Mouse (Mus musculus): ENCODE results near the gene Sf3b4.
"Not testable (repeated sequence)": the region's sequence is repeated elsewhere in the genome, so short reads cannot be mapped to it uniquely, and the experiment has no call there.

Sf3b4 gene

DNA sequence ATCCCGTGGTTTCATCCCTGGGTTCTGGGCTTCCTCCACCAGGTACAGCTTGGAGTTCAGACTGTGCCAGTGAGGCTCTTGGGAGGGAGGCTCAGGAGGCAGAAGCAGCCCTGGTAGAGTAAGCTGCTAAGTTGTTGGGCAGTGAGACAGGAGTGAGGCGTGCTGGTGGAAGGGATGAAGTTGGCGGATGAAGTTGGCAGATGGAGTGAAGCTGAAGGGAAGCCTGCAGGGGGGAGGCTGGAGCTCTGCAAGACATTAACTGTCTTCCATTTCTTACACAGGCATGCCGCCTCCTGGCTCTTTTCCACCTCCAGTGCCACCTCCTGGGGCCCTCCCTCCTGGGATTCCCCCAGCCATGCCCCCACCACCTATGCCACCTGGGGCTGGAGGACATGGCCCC, 1.9 kb downstream of the Sf3b4 start:
- not testable (repeated sequence) for DNase-seq

DNA sequence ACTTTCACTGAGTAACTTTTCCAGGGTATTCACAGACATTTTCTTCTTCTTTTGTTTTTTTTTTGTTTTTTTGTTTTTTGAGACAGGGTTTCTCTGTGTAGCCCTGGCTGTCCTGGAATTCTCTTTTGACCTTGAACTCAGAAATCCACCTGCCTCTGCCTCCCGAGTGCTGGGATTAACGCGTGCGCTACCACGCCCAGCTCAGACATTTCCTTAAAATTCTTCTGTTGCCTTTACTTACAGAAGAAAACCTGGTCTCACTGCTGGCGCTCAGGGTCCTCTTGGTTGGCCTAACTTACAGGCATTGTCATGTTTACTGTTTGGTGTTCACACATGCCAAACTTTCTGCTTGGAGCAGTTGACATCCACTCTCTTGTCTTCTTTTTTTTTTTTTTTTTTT, 3.1 kb downstream of the Sf3b4 start:
- DNase-seq, result no peak

DNA sequence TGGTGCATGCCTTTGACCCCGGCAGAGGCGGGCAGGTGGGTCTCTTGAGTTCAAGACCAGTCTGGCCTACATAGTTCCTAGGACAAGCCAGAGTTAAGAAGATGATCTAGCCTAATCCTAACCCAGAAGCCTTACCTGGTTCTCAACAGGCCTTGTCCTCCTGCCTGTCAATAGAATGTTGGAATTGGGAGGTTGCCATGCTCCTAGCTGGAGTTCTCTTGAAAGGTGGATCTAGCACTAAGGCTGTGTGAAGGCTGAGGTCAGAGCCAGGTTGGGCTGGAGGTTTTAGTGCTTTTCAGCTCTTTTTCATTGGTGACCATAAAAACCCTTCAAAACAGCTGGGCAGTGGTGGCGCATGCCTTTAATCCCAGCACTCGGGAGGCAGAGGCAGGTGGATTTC, 6.3 kb downstream of the Sf3b4 start:
- DNase-seq, result no peak

DNA sequence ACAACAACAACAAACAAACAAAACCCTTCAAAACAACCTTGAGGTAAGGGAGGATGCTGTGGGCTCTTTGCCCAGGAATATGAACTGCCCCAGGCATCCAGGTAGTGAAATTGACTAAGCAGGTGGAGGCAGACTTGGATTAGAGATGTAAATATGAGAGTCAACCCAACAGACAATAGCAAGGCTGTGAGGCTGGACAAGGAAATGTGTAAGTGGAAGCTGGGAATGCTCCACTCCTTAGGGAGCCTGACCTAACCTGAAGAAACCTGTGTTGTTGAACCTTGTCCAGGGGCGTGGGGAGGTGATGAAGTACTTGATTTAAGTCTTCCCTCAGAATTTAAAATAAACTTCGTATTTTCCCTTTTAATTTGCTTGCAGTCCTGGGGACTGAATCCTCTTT, 6.8 kb downstream of the Sf3b4 start:
- DNase-seq, result no peak

DNA sequence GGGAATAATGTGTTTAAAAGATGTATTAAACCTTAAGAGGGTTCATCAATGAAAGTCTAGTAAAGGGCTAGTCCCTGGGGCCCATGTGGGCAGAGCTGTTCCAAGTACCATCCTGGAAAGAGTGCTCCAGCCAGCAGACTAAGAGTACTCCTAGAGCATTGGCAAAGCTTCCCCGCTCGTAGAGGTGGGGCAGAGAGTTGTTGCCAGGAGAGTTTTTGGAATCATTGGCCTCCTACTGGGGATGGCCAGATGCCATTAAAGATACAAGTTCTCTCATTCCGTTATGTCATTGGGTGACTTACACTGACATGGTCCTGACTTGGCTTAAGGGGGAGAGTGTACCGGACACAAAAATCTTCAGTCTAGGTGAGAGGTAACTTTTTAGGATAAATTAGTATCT, 7.4 kb downstream of the Sf3b4 start:
- no peak for DNase-seq

DNA sequence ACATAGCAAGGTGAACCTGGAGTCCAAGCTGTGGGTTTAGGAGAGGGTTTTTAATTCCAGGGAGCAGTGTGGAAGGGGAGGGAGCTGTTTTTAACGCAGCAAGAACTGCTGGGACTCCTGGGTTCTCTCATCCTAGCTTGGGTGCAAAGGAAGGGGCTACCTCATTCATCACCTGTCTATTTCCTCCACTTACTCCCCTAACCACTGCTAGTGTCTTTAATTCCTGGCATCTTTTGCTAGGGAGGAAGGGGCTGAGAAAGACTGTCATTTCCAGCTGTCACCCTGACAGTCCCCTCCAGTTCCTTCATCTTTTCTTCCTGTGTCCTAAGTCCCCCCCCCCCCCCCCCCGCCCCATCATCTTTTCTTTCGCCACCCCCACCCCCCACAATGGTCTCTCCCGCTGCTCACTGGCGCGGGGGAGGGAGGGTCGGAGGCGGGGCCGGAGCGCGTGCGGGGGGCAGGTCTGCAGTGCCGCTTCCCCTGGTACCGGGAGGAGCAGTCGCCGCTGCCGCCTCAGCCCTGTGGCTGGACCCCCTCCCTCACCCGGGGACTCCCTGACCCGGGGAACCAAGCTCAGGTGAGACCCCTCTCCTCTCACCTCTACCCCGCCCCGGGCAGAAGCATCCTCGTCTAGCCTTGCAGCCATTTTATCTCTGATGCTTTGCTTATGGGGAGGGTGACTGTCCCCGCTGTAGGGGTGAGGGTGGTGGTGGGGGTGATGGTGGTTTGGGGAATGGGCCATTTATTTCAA, 8.8 kb downstream of the Sf3b4 start, which contains the start of gene Sv2a:
Sv2a (plus strand) TSS at position 425 of the 751 bp plus-strand sequence.
- DNase-seq, result no peak

DNA sequence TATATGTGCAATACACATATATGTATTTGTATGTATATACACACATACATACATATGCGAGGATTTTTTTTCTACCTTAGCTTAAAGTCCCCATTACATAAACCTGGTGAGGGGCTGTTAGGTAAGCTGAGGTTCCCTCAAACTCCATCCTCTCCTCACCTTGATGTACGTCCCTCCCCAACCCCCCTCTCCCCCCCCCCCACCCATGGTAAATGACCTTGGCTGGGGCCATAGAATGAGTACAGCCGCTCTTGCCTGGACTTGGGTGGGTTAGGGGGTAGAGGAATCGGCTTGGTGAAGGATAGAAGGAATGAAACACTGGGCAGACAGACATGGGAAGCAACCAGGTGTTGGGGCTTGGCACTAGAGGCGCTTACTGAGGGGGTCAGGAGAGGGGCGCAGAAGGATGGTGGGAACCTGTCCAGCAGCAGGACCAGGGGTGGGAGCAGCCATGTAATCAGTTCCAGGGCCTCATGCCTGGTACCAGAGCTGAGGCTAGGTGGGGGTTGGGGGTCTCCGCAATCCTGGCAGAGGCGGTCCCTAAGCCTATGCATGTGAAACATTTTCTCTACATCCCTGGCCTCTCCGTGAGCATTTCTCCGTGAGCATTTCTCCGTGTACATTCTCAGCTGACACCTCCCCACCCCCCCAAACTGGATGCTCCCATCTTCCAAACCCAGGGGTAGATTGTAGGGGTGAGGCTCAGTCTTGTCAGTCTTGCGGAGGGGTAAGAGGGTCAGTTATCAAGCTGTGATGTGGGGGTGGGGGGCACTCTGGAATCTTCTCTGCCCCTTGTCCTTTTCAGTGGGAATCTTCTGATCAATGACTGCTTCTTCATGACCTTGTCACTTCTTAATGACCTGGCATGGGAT, 9.6 kb downstream of the Sf3b4 start:
- DNase-seq, result no peak

DNA sequence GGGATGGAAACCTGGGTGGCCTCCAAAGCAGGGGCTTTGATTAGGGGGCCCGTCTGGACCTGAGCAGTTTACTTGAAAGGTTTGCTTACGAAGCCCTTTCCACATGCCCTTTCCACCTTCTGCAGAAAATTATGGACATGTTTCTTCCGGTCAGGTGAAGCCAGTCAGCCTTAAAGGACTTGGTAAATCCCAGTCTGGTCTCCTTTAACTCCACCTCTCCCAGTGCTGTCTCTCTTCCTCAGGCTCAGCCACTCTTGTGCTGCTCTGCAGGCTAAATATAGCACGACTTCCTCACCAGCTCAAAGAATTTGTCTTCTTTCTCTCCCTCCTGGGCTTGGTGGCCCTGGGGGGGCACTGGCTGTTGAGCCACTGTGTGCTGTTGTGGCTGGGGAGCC, 10.2 kb downstream of the Sf3b4 start:
- DNase-seq, result peak; percentile 28 to 49

DNA sequence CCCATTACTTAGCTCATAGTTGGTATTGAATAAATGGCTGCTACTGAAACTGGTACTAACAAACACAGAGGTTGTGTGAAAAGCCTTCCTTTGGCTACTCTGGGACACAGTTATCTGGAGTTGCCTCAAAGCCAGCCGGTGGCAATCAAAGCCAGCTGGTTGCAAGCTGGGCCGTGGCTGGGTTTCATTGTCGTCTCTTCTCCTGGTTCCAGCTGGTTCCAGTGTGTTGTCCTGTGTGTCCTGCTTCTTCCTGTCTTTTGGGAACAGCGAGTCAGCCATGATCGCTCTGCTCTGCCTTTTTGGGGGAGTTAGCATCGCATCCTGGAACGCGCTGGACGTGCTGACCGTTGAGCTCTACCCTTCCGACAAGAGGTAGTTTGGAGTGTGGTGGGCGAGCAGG, 20.8 kb downstream of the Sf3b4 start:
- DNase-seq, result no peak

DNA sequence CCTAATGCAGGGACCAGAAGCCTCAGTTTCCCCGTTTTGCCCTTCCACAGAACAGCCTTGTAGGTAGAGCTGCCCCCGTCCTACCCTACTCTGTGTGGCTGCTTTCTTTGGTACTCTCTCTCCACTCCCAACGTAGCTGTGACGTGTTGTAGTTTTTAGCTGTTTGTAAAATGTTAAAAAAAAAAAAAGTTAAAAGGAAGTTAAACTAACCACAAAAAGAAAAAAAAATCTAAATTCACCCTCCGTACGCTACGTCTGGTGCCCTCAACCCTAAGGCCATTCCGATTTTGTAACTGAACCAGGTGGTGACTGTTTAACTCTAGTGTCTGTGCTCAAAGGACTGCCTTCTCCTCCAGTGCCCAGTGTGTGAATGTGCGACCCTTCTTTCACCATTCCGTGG, 22.8 kb downstream of the Sf3b4 start:
- DNase-seq, result no peak

DNA sequence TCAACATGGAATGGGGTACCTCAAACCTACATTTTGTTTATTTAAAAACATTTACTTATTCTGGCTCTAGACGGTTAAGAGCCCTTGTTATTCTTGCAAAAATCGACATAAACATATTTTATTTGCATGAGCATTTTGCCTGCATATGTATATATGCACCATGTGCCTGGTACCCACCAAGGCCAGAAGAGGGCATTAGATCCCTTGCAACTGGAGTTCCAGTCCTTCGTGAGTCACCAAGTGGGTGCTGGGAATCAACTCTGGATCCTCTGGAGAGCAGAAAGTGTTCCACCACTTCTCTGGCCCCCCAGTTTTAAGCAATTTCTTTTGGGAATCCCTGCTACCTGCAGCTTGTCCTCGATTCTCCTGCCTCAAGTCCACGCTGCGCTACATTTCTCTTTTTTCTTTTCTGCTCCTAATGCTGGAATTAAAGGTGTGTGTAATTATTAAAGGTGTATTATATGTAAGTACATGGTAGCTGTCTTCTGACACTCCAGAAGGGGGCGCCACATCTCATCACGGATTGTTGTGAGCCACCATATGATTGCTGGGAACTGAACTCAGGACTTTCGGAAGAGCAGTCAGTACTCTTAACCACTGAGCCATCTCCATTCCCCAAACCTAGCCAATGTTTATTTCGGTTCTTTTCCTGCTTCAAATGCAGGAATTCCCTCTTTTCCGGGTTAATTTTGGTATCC, 23.6 kb downstream of the Sf3b4 start:
- DNase-seq, result no peak

DNA sequence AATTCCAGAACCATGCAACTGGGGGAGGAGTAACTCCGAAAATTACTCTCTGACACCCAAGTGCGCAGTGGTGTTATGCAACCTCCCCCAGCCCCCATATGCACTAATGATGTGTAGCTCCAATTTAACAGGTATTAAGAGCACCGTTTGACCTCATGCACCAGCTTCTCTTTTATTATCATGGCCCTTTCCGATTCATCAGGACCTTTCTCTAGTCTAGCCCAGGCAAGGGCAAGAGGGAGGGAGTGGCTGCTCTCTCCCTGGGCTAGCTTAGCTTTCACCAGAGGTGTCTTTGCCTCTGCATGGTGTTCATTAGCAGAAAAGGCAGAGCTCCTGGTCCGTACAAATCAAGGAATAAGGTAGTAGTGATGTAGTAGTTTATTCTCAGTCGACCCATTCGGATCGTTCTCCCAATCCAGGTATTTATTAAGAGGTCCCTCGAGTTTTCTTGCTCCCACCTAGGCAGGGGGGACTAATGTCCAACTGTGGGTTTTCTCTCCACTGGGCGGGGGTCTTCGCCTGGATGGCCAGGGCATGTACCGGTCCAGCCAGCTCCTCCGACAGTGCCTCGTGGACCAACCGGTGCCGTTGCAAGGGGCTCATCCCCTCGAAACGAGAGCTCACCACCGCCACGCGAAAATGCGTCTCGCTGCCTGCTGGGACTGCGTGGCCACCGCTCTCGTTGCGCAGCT, 24.5 kb downstream of the Sf3b4 start:
- DNase-seq, result no peak

DNA sequence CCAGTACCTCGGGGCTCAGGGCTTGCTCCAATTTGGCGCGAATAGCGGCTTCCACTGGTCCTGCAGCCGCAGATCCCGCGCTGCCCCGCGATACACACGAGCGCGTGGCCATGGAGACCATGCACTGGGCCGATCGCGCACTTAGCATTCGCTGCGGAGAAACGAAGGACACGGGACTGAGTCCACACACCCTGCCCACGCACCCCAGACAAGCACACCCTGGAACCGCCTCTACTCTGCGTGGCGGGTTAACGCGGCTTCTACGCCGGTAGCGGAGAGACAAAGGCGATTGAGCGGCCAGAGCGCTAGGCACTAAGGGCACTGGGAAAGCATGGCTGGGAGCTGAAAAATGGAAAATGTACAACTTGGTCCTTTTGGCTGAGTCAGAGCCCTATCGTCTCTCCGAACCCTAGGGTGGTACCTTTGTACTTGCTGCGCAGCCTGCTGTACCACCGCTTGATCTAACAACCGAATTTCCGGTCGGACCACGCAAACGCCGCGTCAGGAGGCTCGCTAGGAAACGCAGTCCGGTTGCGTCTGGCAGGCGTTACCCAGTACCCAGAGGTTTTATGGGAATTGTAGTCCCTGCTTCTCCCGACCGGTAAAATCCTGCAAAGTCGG, 25.1 kb downstream of the Sf3b4 start:
- peak; percentile 88 to 90 for DNase-seq

DNA sequence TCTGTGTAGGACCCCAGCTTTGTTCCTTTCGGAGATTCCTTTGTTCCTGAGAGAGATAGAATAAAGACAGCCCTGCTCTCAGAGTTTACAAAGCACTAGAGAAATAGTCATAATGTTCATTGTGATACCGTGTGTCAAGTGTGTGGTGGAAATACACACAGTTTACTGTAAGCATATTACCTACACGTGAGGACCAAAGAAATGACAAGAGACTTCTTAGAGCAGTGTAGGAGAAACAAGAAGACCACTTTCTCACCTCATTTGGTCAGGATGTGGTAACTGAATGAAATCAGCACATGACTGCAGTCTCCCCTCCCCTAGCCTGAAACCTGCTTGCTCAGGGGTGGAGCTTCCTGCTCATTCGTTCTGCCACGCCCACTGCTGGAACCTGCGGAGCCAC, 26.0 kb downstream of the Sf3b4 start:
- DNase-seq, result peak in 1 of 2 experiments; percentile 34

DNA sequence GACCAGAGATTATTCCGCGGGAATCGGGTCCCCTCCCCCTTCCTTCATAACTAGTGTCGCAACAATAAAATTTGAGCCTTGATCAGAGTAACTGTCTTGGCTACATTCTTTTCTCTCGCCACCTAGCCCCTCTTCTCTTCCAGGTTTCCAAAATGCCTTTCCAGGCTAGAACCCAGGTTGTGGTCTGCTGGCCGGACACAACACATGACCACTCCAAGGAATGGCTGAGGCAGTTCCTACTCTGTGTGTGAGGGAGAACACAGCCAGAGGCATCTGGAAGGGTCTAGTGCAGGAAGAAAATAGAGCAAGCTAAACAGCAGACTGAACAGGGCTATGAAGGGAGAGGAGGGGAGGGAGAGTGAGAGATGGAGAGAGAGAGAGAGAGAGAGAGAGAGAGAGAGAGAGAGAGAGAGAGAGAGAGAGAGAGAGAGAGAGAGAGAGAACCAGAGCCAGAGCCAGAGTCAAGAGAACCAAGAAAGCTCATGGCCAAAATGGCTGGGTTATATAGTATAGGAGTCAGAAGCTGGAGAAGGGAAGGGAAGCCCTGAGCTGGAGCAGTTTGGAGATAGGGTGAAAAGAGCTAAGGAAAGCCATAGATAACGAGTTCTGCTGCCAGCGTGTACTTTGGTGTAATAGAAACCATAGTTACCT, 26.6 kb downstream of the Sf3b4 start:
- not testable (repeated sequence) for DNase-seq

DNA sequence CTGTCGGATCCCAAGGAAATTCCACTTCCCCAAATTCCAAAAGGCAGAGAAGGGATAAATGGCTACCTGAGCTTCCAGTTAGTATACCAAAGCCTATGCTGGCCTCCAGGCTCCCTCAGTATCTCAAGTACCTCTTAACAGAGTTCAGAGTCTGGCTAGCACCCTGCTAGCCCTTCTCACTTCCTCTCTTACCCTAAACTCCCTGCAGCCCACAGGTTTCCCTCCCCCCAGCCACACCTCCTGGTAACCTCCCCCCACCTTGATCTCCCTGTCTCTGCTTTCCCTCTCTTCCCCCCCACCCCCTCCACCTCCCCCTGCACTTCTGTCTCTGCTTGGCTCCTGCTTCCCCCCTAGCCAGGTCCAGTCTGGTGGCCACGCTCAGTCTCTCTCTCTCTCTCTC, 27.6 kb downstream of the Sf3b4 start:
- DNase-seq, result no peak

DNA sequence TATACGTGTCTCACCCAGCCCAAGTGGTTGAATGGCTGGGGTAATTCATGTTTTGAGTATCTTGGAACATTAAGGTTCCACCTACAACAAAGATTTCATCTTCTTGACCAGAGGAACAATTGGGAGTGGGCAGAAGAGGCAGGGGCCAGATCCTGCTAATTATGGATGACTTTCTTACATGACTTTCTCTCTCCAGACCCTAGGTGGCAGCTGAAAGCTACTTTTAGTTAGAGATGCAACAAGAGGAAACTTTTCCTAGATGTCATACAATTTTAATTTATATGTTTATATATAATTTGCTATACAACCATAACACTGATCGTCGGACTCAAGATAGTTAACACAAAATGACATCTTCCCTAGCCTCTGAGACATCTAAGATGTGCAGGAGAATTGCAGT, 35.7 kb downstream of the Sf3b4 start:
- no peak for DNase-seq

DNA sequence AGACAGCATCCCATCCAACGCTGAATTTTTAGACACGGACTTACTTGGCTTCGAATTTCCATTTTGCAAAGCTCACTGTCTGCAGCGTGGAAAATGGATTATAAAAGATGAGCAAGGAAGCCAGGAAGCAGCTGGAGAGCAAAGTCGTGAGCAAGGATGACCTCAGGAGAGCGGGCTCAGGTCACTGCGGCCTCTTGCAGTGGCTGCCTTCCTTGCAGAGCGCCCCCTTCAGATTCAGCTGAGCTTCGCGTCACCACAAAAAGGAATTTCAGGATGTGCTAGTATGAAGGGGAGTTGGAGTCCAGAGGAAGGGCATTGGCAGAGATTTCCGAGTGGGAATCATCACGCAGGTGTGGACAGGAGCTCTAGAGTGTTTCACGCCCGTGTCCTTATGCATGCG, 37.1 kb downstream of the Sf3b4 start:
- DNase-seq, result no peak

DNA sequence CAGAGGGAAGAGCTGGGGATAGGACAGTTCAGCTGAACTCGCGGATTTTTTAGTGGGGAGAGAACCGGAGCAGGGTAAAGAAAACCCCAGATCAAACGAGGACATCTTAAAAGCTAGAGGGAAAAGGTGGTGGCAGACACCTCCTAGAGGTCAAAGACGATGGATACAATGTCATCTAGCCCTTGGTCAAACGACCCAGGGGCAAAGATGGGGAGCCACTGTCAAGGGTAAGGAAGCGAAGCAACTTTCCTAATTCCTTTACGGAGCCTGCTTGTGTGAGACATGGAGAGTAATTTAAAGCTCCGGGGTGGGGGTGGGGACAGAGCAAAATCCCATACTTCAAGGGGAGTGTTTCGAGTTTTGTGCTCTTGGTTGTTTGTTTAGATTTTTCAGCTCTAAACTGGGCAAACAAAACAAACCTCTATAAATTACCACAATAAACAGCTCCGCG, 47.1 kb downstream of the Sf3b4 start:
- DNase-seq, result peak in 1 of 2 experiments; percentile 37

DNA sequence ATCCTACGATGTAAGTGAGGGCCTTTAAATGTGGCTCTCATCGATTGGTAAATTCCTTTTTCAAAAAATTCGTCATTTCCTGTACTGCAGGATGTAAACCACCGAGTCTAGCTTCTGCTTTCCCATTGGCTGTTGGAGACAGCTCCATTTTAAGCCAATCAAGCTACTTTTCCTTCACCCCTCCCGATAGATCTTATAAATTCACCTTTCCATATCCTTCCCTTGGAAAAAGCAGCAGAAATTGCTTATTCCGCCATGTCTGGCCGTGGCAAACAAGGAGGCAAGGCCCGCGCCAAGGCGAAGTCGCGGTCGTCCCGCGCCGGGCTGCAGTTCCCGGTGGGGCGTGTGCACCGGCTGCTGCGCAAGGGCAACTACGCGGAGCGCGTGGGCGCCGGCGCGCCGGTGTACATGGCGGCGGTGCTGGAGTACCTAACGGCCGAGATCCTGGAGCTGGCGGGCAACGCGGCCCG, 47.6 kb downstream of the Sf3b4 start, which contains the start of the genes Bola1 and Hist2h2ab:
Bola1 (minus strand) TSS at position 49 of the 470 bp plus-strand sequence.
Hist2h2ab (plus strand) TSS at position 205 of the 470 bp plus-strand sequence.
- peak; percentile 71 to 90 for DNase-seq

DNA sequence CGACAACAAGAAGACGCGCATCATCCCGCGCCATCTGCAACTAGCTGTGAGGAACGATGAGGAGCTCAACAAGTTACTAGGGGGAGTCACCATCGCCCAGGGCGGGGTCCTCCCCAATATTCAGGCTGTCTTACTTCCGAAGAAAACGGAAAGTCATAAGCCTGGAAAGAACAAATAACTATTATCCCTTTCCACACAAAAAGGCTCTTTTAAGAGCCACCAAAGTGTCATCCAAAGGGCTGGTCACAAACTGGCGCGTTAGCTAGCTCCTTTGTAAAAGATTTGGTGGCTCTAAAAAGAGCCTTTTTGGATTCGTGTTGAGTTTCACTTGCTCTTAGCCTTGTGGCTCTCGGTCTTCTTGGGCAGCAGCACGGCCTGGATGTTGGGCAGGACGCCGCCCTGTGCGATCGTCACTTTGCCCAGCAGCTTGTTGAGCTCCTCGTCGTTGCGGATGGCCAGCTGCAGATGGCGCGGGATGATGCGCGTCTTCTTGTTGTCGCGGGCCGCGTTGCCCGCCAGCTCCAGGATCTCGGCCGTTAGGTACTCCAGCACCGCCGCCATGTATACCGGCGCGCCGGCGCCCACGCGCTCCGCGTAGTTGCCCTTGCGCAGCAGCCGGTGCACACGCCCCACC, 48.1 kb downstream of the Sf3b4 start:
- not testable (repeated sequence) for DNase-seq

All from kidney, adult 8-10 months (tissue).